Mouse (Mus musculus) lung, adult 2 months (tissue): ENCODE results near the gene Rab1b. TPM values are rescaled to one million over a fixed set of nuclear protein-coding genes. Genes with fewer than 3 reads are reported as not detected.

Experiments used
- DNase-seq: peaks from one replicate; pipeline ENCODE4 v3.0.0; 2022
- H3K4me1 ChIP-seq: fragments of 200-500 bp; 2 replicates; pipeline ENCODE4 v1.6.1; 2011; ENCODE audit warnings: low read length; ENCODE audit not compliant: control insufficient read depth, insufficient read depth
- H3K4me3 ChIP-seq: fragments of 200-500 bp; replicated peaks from 2 replicates; pipeline ENCODE3; 2011; ENCODE audit warnings: low read depth, mild to moderate bottlenecking, control low read depth, low read length; ENCODE audit errors: extremely low read depth
- CTCF ChIP-seq: fragments of 200-500 bp; IDR thresholded peaks from 2 replicates; pipeline ENCODE4 v1.5.1; 2011; ENCODE audit warnings: mild to moderate bottlenecking, low read length, control low read depth; ENCODE audit not compliant: insufficient read depth
- POLR2A ChIP-seq: fragments of 200-500 bp; IDR thresholded peaks from 2 replicates; pipeline ENCODE4 v1.6.1; 2011; ENCODE audit warnings: low read depth, mild to moderate bottlenecking, control low read depth, low read length, borderline replicate concordance; ENCODE audit errors: extremely low read depth
- WGBS: fragments of 180-500 bp; shearing (Covaris S2); methylation state at CpG from one replicate; pipeline ENCODE4 v1.1.7; 2018; 5-methylcytosine and 5-hydroxymethylcytosine counted together
- polyA plus RNA-seq: library from polyadenylated mRNA; depleted of rRNA; stranded (reverse); fragments of >200 nt; gene quantifications from 2 replicates; pipeline ENCODE4 v1.2.3, GENCODE M21; 2012

Rab1b gene
- polyA plus RNA-seq, 1 experiment, result 213 TPM

DNA sequence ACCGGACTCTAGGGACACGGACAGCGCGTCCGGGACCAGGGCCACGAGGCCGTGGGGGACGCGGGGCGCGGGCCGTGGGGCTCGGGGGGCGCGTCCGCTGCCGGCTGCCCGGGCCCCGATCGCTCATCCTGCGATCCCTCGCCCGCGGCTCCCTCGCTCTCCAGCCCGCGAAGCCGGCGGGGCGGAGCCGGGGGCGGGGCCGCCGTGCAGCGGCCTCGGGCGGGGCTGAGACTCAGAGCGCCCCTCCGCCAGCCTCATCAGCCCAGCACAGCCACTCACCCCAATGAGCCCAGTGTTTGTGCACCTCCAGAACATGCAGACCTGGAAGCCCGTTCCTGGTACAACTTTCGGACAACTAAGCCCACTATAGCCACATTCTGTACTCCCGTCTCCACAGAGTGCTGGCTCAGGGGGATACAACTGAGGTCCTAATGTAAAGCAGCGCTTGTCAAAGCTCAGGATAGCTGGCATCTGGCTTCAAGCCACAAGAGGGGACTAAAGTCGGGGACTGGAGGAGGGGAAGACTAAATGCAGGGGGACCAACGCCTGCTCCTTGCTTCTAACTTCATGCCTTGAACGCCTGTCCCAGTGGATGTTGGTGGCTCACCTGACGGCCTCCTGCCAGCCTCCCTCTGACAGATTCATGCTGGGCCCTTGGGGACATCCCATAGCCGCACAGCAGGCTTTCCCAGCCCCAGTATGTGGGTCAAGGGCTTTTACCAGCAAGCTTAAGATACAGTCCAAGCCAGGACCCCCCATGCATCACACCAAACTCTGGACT lies 8.3 kb downstream of the Rab1b start, which contains the start of gene Cnih2:
TSS of gene Cnih2 (minus strand) at position 159 of the 781 bp plus-strand sequence.
- Histone ChIP-seq H3K4me3 (no peak within 1 kb of the TSS), H3K4me1 (peaks cover 6% of the 10 kb centered on the region)
- TF ChIP-seq POLR2A (0 out of 2 replicates have a peak, but pooled peaks have one; percentile 29), CTCF (no peak)
- WGBS, result 8% methylated on average over 40 of the region's 48 CpGs
- DNase-seq, result peak; percentile 61

DNA sequence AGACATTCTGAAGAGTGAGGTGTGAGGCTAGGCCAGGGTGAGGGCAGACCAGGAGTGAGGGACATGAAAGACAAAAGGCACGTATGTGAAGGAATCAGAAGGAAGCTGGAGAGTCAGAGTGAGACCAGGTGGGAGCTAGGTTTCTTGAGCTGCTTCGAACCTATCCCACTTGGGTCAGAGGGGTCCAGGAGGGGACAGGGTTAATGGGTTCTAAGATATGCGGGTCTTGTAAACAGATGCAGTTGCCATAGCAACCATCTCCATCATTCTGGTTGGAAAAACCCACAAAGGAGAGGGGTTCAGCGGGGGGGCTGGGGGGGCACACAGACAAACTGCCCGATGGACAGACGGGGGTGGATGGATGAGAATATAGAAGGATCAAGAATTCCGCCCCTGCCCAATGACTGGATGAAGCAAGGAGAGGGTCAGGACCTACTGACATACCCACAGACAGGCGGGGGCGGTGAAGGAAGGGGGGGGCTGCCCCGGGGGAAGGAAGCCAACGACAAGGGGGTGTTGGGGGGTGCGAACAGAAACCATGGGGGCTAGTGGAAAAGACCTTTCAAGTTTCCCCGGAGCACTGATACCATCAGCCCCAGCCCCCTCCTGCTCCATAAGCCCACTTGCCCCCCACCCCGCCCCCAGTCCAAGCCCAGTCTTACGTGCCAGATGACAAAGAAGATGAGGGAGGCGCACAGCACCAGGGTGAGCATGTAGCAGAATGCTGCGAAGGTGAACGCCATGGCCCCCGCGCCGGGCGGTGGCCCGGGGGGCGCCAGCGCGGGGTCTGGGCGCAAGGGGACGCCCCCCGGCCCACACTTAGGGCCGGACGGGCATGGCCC lies 9.1 kb downstream of the Rab1b start:
- no peak overlapping the region for H3K4me3 ChIP-seq
- DNase-seq, result no peak
- 7% methylated on average over 29 of the region's 31 CpGs for WGBS
- TF ChIP-seq CTCF (no peak), POLR2A (no peak)
- peaks cover 6% of the 10 kb centered on the region for H3K4me1 ChIP-seq

DNA sequence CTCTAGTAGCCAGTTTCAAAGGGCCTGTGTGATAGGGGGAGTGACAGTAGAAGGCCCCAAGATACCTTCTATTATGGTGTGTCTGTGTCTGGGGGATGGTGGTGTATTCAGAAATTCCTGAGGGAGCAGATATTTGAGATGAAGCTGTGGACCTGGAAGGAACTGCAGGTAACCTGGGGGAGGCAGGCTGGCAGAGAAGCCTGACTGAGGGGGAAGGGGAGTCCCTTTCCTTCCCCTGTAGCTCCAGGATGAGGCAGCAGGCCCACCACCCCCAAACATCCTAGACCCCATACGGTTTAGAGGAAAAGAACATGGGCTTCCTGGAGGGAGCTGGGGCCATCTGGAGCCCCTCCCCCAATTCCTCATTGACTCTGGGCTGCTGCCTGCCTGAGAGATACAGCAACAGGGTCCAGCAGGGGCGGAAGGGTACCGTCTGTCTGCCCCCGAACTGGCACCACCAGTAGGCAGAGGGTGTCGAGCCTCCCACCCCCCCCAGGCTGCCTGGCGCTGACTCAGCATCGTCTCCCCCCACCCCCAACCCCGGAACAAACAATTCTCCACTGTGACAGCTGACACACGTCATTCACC lies 10.9 kb downstream of the Rab1b start:
- H3K4me1 ChIP-seq, result peaks cover 6% of the 10 kb centered on the region
- TF ChIP-seq CTCF (no peak), POLR2A (no peak)
- no peak for DNase-seq
- 9% methylated on average over 9 of the region's 9 CpGs for WGBS
- no peak overlapping the region for H3K4me3 ChIP-seq

DNA sequence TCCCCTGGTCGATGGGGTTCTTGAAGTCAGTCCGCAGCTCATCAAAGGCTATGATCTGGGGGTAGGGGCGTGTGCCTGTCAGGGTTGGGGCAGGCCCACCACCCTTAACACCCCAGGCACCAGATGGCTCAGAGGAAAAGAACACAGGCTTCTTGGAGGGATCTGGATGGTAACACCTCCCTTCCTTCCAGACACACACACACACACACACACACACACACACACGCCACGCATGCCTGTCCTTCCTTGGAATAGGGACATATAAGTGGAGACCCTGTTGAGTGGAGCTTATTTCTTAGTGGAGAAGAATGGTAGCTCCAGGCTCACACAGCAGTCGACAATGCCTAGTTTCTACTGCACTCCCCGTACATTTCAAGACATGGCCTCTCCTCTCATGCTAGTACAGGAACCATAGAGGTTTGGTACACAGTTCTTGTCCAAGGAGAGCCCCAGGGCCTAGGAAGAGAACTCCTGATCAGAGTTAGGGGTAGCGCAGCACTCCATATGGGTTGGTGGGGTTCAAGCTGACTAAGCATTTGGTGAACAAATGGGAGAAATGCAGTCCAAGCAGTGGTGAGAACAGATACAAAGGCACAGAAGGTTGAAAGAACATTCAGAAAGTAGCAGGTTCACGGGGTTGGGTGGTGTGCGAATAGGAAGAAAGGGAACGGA lies 12.0 kb downstream of the Rab1b start:
- DNase-seq, result no peak
- H3K4me3 ChIP-seq, result no peak overlapping the region
- WGBS, result 40% methylated on average over 11 of the region's 11 CpGs
- TF ChIP-seq CTCF (no peak), POLR2A (no peak)
- H3K4me1 ChIP-seq, result peaks cover 6% of the 10 kb centered on the region

DNA sequence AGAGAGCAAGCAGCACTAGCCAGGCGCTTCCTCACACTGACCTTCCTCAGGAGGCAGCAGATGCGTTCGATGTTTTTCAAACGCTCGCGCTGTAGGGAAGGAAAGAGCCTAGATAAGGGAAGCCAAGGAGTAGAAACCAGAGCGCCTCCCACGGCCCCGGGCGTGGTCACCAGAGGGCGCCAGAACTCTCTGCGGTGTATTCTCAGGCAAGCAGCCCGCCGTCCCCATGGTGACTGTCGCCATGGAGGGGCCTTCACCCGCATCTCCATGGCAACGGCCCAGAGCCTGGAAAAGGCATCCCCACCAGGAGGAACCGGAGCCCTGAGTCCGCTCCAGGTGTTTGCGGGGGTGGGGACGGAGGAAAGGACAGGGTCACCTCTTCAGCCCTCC lies 12.6 kb downstream of the Rab1b start:
- DNase-seq, result peak; percentile 88
- Histone ChIP-seq H3K4me3 (no peak overlapping the region), H3K4me1 (peaks cover 6% of the 10 kb centered on the region)
- TF ChIP-seq CTCF (peak; percentile 66), POLR2A (peak; percentile 11; the same call in 1 of the 2 replicates)
- 2% methylated on average over 21 of the region's 21 CpGs for WGBS

DNA sequence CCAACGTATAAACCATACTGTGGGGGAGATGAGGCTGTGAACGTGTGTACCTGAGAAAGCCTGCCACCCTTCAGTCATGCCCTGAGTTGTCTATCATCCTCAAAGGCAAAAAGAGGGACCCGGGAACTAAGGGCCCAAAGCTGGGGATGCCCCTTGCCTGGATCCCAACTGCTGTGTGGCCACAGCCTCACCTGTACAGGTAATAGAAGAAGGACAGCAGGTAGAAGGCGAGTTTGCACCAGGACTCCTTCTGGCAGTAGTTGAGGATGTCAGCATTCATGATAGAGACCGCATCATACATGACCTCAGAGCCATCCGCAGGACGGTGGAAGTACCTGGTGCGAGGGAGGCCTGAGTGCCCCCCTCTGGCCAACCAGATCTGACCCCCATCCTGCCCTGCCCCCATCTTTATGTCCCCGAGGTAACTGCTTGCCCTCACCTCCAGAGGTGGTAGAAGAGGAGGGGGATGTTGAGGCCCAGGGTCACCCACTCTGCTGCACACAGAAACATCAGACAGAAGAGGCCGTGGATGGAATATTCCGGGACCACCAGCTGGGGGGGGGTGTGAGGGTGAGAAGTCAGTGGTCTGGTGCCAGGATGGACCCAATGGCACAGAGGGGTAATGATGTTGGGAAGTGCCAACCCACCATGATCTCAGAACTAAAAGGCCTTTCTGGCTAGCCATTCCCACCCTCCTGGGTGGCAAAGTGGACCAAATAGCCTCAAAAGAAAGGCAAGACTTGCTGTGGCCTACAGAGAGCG lies 13.2 kb downstream of the Rab1b start:
- DNase-seq, result no peak
- TF ChIP-seq CTCF (no peak), POLR2A (no peak)
- H3K4me3 ChIP-seq, result no peak overlapping the region
- peaks cover 9% of the 10 kb centered on the region for H3K4me1 ChIP-seq
- WGBS, result 71% methylated on average over 12 of the region's 12 CpGs

DNA sequence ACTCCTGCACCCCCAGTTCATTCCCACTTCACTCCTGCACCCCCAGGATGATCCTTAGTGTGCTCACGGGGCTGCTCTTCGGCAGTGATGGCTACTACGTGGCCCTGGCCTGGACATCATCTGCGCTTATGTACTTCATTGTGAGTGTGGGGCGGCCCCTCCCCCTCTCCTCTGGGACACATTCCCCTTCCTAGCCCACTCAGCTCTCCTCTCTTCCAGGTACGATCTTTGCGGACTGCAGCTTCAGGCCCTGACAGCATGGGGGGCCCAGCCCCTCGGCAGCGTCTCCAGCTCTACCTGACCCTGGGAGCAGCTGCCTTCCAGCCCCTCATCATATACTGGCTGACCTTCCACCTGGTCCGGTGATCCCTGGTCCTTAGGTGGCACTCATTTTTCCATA lies 14.8 kb downstream of the Rab1b start:
- WGBS, result 91% methylated on average over 10 of the region's 10 CpGs
- no peak for DNase-seq
- TF ChIP-seq CTCF (no peak), POLR2A (no peak)
- Histone ChIP-seq H3K4me3 (no peak overlapping the region), H3K4me1 (peaks cover 6% of the 10 kb centered on the region)

DNA sequence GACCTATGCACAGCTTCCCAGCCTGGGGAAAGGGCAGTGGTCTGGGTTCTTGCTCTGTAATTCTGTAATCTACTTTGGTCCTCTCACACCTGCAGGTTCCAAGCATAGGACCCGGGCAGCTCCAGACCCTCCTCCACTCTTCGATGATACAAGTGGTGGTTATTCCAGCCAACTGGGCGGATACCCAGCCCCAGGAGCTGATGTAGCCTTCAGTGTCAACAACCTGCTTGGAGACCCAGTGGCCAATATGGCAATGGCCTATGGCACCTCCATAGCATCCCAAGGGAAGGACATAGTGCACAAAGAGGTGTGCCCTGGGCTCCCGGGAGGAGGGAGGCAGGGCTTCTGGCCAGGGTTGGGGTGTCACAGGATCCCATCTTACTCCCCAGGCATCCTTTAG lies 17.5 kb downstream of the Rab1b start:
- WGBS, result 90% methylated on average over 4 of the region's 4 CpGs
- TF ChIP-seq CTCF (no peak), POLR2A (no peak)
- Histone ChIP-seq H3K4me1 (peaks cover 6% of the 10 kb centered on the region), H3K4me3 (no peak overlapping the region)
- DNase-seq, result no peak
